Mouse (Mus musculus) kidney, adult 11 months (tissue): ENCODE results near the gene Mfsd4b1.
"Not testable (repeated sequence)": the region's sequence is repeated elsewhere in the genome, so short reads cannot be mapped to it uniquely, and the experiment has no call there.

ENCODE experiments used
- DNase-seq: peaks from one replicate; pipeline ENCODE4 v3.0.0; 2022

Mfsd4b1 gene

DNA sequence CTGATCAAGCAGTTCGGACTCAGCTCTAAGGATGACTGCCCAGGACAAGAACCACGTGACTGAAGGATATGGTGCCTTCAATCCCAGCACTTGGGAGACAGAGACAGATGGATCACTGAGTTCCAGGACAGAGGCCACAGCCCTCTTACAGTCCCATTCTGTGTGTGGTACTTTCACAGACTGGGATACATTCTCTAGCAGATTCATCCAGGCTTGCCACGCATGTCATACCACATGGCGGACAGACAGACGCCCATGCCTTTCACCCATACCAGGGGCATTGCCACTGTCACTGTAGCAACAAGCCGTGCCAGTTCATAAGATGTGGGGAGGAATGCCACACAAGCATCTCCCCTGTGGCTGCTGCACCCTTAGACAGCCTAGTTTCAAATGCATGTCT, 5.6 kb upstream of the Mfsd4b1 start:
- DNase-seq, result no peak

DNA sequence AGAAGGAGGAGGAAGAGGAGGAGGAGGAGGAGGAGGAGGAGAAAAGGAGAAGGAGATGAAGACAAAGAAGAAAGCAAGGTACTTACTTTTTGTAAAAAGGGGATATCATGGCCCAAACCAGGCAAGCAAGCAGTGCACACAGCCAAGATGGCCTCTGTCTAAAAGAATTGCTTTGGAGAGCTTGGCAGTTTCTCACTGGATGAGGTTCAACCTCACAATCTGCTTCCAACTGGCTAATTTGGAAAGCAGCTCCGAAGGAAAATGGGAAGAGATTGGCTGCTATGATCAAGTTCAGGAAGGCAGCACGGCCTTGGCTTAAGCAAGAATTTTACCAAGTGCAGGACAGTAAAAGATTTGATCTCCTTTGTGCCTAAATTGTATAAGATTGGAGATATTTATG, 4.5 kb upstream of the Mfsd4b1 start:
- no peak for DNase-seq

DNA sequence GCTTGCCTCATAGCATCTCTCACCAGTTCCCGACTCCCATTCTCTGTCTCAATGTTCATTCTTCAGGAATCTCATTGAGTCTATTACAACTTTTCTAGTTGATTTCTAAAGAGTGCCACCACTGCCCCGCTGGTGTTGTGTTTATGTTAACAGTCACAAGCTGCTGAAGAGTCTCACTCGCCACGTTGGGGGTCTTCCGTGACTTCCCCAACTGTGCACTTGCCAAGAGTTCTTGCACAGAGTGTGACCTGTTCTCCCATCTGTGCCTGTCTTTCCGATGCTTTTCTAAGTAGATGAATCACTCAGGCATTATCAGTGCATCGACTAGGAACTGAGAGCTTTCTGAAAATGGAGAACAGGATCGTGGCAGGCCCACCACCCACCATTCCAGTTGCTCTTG, 3.0 kb upstream of the Mfsd4b1 start:
- no peak for DNase-seq

DNA sequence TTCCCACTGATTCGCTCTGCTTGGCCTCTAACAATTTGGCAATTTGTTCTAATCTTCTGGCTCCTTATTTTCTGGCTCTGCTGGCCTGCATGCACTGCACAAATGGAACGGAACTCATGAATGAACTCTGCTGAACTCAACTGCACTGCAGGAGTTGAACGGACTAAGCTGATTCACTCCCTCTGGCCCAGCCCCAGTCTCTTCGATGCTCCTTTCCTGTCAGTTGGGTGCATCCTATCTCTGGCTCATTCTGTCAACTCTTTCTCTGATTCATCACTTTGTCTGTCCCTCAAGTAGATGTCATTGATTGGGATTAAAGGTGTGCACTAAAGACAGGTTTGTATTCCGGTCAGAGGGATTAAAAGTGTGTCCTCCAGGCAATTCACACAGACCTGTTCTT, 1.5 kb upstream of the Mfsd4b1 start:
- no peak for DNase-seq

DNA sequence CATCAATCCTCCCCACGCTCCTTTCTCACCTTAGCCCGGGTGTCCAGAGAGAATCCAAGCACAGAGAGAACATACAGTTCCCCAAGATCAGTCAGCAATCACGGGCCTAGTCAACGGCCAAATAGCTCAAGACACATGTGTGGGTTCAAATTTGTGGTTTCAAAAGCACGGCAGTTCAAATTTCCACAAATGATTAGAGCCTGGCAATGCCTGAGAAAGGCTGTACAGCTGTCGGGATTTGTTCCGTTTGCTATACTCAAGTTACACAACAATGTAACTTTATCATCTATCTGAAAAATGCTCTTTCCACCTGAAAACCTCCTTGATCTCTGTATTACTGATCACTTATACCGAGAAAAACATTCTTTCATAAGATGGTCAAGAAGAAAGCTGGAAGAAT, 492 bp upstream of the Mfsd4b1 start:
- no peak for DNase-seq

DNA sequence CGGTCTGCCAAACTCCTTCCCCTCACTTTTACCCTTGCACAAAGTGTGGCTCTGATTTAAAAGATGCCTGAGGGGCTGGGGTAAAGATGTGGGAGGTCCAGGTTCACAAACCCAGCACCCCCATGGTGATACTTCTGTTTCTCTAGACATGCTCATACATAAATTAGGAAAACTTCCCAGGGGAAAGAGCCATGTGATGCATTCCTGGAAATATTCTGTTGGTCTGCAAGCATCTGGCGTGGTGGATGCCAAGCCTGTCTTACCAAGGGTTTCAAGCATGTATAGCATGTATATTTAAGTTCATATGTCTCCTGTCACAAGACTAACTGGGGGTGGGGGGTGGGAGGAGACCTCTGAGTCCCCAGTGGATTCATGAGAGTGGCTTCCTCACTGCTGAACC, 4.7 kb downstream of the Mfsd4b1 start:
- peak; percentile 34 for DNase-seq

DNA sequence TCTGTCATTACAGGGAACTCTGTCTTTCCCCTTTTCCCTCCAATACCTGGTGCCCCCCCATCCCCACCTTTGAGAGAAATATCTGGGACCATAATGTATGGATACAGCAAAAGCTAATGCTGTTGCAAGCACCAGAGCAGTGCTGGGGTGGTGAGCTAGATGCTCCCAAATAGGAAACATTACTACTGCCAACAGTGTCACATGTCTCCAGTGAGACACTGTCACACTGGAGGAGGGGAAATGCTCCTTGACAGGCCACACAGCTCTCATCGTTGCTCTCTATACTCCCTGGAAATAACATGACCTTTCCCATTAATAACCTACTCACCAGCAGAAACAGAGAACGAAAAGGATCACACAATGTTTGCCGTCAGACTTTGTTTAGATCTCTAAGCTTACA, 5.6 kb downstream of the Mfsd4b1 start:
- DNase-seq, result no peak

DNA sequence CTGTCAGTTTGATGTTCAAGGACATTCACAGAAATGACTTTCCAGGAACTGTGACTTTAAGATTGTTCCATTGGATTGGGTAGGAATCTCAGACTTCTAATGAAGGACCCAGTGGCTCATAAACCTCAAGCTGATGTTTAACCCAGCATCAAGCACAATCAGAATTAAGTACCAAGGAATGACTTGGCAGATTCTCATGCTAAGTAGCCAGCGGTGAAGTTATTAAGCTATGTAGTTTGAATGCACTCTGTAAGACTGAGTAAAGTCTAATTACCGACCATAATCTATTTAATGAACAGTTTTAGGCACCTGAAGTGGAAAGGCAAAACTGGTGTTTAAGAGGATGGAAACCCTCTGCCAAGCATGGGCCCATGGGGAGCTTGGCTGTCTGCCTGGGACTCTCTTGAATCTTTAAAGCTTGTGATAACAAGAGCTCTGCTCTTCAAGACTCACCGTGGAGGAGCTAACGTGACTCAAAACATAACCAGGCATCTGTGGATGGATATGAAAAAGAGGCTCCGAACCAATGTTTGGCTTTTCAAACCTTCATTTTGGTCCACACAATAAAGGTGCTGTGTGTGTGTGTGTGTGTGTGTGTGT, 6.7 kb downstream of the Mfsd4b1 start:
- peak; percentile 47 for DNase-seq

DNA sequence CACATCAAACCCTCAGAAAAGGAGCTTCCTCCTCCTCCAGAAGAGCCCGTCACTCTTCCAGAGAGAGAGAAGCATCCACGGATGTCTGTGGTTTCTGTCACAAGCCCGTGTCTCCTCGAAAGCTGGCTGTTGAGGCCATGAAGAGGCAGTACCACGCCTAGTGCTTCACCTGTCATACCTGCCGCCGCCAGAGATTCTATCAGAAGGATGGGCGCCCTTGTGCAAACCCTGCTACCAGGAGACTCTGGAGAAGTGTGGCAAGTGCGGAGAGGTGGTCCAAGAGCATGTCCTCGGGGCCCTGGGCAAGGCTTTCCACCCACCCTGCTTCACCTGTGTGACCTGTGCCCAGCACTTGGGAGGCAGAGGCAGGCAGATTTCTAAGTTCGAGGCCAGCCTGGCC, 15.5 kb downstream of the Mfsd4b1 start:
- no peak for DNase-seq

DNA sequence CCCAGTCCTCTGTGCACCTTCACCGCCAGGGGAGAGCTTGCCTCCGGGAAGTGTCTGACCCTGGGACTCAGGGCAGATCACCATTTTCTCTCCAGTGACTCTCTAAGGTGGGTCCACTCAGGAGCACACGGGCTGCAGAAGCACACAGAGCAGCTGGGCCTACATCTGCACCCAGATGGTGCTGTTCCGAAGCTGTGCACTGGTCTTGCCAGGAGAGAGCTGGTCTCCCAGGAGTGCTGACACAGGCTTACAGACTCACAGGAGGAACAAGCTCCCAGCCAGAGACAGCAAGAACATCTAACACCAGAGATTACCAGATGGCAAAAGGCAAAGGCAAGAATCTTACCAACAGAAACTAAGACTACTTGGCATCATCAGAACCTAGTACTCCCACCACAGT, 16.2 kb downstream of the Mfsd4b1 start:
- not testable (repeated sequence) for DNase-seq

DNA sequence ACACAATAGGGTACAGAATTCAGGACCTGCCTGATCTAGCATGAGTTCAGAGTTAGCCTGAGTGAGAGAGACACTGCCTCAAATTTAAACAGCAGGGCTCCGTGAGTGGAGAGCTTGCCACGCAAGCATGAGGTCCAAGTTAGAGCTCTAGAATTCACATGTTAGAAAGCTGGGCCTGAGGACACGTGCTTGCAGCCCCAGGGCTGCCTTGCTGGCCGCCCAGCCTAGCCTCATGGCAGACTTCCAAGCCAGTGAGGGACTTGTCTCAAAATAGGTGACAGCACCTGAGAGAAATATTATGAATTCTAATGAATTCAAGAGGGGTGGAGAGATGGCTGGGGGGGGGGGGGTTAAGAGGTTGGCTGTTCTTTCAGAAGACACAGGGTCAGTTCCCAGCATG, 17.1 kb downstream of the Mfsd4b1 start:
- DNase-seq, result peak; percentile 44

DNA sequence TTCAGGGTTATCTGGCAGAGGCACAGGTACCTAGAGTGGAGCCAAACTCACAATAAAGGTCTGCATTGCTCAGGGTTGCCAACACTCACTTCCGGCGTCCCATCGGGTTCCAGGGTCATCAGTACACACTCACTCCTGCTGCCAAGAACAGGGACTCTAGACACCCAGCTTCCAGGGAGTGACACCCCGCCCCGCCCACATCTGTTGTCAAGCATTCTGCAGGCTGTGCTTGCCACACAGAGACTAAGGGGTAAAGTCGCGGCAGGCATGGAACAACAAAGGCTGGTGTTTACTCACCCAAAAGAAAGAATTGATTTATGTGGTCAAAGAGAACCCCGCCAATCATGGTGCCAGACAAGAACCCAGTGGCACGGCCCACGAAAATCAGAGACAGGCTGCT, 18.1 kb downstream of the Mfsd4b1 start:
- no peak for DNase-seq

DNA sequence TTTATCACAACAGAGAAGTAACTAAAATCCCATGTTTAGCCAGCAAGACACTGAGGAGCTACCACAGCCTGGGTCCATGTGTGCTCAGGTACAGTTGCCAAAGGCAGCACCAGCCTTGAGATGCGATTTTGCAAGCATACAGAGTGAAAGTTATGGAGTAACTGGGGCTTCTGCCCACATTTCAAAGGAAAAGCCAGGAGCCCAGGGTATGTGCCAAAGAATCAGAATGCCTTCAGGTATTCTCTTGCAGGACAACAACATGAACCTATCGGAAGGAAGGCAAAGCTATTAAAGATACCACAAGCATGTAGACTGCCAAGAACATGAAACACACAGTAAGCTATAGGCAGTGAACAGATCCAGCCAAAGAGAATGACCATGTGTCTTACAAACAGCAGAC, 24.3 kb downstream of the Mfsd4b1 start:
- no peak for DNase-seq

DNA sequence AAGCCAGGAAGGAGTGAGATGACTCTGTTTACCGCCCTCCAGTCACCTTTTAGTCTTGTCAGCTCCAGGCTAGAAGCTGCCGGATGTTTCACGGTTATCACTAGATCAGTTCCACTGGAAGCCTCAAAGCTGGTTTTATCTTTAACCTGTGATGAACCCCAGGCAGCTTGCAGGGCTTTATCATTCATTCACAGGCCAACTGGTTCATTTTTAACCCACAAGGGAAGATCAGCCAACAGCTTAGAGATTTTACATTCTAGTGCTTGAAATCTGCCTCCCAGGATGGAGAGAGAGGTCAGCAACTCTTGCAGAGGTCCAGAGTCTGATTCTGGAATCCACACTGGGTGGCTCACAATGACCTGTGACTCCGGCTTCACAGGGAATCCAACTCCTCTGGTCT, 33.9 kb downstream of the Mfsd4b1 start:
- peak; percentile 88 for DNase-seq

DNA sequence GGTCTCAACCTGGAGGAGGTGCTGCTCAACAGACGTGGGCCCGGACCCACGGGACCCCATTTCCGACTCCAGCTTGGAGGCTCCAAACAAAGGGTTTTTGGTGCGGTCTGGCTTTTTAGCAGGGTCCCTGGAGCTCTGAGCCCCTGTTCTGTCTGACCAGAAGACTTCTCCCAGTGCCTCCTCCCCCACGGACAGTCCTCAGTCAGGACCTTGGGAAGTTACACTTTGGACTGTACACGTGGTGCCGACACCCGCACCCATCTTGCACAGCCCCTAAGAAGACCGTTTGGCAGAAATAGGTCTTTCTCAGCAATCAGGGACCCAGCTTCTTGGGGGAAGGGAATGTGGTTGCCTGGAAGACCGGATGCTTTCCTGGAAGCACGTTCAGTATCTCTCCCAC, 38.6 kb downstream of the Mfsd4b1 start, which contains the start of gene Mfsd4b5:
Gene Mfsd4b5, minus strand, starts transcription at position 181 of the 400 bp plus-strand sequence.
- DNase-seq, result peak; percentile 89

DNA sequence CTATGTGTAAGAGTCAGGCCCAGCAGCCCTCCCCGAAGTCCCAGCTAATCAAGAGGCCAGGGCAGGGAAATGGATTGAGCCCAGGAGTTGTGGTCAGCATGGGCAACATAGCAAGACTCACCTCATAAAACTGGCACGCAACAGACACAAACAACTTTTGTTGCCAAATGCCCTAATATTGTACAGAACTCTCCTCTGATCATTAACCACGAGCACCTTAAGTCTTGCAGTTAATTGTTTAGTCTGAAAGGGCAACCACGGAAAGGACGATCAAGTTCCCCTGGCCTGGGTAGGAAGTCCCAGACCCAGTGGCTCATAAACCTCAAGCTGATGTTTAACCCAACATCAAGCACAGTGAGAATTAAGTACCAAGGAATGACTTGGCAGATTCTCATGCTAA, 42.5 kb downstream of the Mfsd4b1 start:
- DNase-seq, result peak; percentile 96

DNA sequence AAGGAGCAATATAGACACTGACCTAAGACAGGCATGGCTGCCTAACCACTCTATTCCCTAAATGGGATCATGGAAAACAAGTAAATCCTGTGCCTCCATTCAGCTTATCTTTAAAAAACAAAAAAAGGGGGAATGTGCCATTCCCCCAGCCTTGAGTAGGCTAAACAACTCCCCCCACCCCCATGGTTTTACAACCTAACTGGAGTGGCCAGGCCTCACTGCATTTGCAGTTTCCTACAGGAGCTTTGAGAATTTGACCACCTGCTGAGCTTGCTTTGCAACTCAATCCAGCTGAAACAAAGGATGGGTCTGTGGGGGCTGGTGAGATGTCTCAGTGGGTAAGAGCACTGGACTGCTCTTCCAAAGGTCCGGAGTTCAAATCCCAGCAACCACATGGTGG, 46.8 kb downstream of the Mfsd4b1 start:
- no peak for DNase-seq

DNA sequence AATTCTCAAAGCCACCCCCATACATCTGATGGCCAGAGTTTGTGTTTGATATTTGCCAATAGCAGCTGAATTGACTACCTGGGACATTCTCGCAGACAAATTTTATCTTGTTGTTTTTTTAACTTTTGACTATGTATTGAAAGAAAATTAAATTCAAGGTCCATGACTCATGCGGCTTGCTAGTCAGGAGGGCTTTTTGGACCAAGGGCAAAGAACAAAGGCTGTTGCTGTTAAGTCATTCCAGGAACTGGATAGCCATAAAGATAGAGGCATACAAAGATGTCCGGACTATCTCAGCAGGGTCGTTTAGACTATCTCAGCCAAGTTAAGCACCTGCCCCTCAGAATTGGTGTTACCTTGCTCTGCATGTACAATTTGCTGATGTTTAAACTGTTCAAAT, 47.7 kb downstream of the Mfsd4b1 start:
- no peak for DNase-seq

DNA sequence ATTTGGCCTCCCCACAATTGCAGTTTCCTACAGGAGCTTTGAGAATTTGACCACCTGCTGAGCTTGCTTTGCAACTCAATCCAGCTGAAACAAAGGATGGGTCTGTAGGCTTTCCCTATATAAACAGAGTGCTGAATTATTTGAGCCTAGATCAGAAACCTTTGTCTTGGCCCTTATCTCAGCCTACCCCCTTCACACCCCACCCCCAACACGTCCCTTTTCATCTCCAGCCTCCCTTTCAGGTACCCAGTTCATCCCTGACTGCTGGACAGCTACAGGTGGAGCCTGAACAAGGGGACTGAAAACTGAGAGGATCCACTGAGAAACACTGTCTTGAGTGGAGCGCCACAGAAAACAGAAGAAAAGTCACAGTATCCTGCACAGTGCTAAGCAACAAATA, 49.3 kb downstream of the Mfsd4b1 start:
- DNase-seq, result no peak

DNA sequence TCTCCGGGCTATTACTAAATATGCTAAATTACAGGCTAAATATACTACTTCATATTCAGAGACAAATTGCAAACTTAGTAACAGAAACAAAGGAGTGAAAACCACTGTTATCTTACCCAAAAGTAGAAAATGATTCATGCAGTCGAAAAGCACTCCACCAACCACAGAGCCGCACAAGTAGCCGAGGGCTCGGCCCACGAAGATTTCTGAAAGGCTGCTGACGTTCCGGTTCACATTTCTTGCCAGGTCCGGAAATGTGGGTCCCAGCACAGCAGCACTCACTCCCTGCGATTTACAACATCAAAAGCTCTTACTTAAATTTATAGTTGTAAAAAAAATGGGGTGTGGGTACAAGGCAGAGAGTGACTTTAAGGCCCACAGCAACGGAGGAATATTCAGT, 50.1 kb downstream of the Mfsd4b1 start:
- DNase-seq, result no peak

DNA sequence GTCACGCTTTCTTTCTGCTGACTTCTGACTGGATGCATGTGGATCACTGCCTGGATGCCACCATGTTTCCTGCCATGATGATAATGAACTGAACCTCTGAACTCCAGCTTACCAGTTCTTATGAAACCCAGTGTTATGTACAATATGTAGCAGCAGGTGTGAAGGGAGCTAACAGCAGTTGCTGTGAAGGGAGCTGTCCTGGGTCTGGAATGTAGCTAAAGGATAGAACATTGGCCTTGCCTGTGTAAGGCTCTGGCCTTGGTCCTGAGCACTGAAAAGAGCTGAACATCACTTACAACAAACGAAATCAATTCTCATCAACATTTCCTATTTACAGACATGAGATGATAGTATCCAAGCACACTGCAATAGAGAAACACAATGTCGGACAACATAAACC, 57.6 kb downstream of the Mfsd4b1 start:
- no peak for DNase-seq

DNA sequence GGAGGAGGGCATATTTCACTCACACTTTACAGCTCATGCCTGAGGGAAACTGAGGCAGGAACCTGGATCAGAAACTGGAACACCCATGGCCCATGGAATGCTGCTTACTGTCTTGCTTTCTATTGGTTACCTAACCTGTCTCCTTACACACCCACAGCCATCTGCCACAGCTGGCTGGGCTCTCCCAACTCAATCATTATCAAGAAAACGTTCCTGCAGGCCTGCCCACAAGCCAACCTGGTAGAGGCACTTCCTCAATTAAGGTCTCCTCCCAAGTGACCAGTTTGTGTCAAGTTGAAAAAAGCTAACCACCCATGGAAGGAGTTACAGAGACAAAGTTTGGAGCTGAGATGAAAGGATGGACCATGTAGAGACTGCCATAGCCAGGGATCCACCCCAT, 63.2 kb downstream of the Mfsd4b1 start:
- no peak for DNase-seq

DNA sequence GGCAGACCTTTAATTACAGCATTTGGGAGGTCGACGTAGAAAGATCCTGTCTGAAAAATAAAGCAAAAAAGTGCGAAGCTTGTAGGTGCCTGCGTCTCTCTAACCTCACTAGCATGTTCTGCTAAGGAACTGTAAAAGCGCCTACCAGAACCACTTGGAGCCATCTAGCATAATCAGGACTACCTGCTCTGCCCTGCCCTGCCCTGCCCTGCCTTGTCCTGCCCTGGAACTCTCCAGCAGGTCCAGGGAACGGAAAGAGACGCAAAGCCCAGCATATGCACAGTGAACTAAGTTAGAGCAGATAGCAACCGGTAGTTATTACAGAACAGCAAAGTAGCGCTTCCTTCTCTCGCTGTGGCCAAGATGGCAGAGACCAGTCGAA, 64.6 kb downstream of the Mfsd4b1 start:
- DNase-seq, result no peak

DNA sequence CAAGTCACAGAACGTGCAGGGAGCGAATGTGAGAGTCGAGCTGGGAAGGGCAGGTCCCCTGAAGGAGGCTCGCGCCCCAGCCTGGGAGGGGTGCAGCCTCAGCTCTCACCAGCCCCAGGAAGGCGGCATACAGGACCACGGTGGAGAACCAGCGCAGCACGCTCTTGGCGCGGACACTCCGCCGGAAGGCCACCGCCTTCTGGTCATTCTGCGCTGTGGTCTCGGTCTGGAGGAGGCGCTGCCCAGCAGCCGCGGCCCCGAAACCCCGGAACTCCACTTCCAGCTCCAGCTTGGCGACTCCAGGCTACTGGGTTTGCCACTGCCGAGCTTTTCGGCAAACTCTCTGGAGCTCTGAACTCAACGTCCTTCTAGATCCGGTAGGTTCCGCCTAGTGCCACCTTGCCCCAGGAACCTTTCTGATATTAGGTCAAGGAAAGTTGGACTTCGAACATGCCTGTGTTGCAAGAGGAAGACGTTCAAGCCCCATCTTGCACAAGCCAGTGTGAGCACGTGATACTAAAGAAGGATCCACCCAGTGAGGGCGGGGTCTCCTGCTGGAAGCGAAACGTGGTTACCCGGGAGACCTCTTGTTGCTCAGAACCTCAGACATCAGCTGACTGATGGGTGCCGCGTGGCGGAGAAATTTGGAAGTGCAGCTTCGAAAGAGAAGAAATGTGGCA, 65.2 kb downstream of the Mfsd4b1 start, which contains the start of gene Mfsd4b3:
Gene Mfsd4b3, minus strand, starts transcription at position 393 of the 680 bp plus-strand sequence.
- peak; percentile 99 for DNase-seq

DNA sequence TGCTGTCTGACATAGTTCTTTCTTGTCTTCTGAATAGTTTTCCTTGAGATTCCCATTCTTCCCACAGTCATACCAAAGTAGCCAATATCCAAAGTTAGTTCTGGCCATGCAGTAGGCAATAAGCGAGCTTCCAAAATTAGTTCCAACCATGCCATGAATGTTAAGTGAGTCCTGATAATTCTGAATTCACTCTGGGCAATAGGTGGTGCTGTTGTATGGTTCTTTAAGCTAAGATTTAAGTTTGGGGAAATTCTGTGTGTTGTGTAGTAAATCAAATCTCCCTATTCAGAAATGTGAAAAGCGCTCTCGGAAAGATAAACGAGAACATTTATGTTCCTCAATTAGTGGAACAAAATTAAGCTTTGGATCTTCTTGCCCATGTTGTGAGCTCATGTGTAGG, 66.8 kb downstream of the Mfsd4b1 start:
- no peak for DNase-seq
